Mouse (Mus musculus) heart, adult 18-20 months (tissue): ENCODE results near the gene Slc25a36. TPM values are rescaled to one million over a fixed set of nuclear protein-coding genes. Genes with fewer than 3 reads are reported as not detected.

ENCODE experiments used
- DNase-seq, 2 experiments: peaks; one replicate each; pipeline ENCODE4 v3.0.0; 2021 to 2022; ENCODE audit warnings: mixed read lengths in 1 of 2
- total RNA-seq, 2 experiments: library from RNA; stranded (reverse); gene quantifications; 2 replicates each; pipeline ENCODE4 v1.2.3; 2021

Slc25a36 gene
- total RNA-seq, 2 experiments from 2014 or later: 38.5 to 38.6 TPM

- no peak for DNase-seq
These were observed 64.7 kb downstream of the Slc25a36 start for GRCm38 (mm10) chr9:97046240-97046639.

GRCm38 (mm10) chr9:97041633-97042032, 69.3 kb downstream of the Slc25a36 start:
- no peak for DNase-seq

GRCm38 (mm10) chr9:97038010-97038409, 72.9 kb downstream of the Slc25a36 start:
- DNase-seq: no peak

GRCm38 (mm10) chr9:97036656-97037055, 74.3 kb downstream of the Slc25a36 start:
- no peak for DNase-seq

- DNase-seq: no peak
These were observed 83.6 kb downstream of the Slc25a36 start for GRCm38 (mm10) chr9:97027361-97027760.

GRCm38 (mm10) chr9:97026006-97026405, 85.0 kb downstream of the Slc25a36 start:
- no peak for DNase-seq

Other genes with a start within 250 kb of the Slc25a36 start
- 10 to 100 TPM; 11.7 to 15.8 TPM for gene Pxylp1, start 218.5 kb downstream of the Slc25a36 start, total RNA-seq
- gene Spsb4, start 92.3 kb downstream of the Slc25a36 start, total RNA-seq: 1 to 10 TPM; 2.1 to 3.9 TPM